Mouse (Mus musculus) kidney, embryonic 15.5 days (tissue): ENCODE data around the gene Hdac7. TPM values are rescaled to one million over a fixed set of nuclear protein-coding genes. Genes with fewer than 3 reads are reported as not detected.

Experiments used
- ATAC-seq: fragments of 200-750 bp; cut with Nextera tagmentation; replicated peaks from 2 replicates; pipeline ENCODE4 v1.8.0; 2017; ENCODE audit warnings: moderate TSS enrichment; ENCODE audit not compliant: low FRiP score
- H3K27ac ChIP-seq: fragments of 300-500 bp; sonication (generic); 2 replicates; pipeline ENCODE4 v1.5.1; 2015; ENCODE audit warnings: mild to moderate bottlenecking, inconsistent platforms
- H3K27me3 ChIP-seq: fragments of 300-500 bp; sonication (generic); 2 replicates; pipeline ENCODE4 v1.6.1; 2015; ENCODE audit warnings: inconsistent platforms
- H3K36me3 ChIP-seq: fragments of 300-500 bp; sonication (generic); 2 replicates; pipeline ENCODE4 v1.6.1; 2015; ENCODE audit warnings: inconsistent platforms
- H3K4me1 ChIP-seq: fragments of 300-500 bp; sonication (generic); 2 replicates; pipeline ENCODE4 v1.6.1; 2015; ENCODE audit warnings: inconsistent platforms
- H3K4me2 ChIP-seq: fragments of 300-500 bp; sonication (generic); 2 replicates; pipeline ENCODE4 v1.6.1; 2015; ENCODE audit warnings: moderate library complexity, mild to moderate bottlenecking, inconsistent platforms
- H3K4me3 ChIP-seq: fragments of 300-500 bp; sonication (generic); replicated peaks from 2 replicates; pipeline ENCODE4 v1.5.1; 2015; ENCODE audit warnings: mild to moderate bottlenecking, inconsistent platforms
- H3K9ac ChIP-seq: fragments of 300-500 bp; sonication (generic); 2 replicates; pipeline ENCODE4 v1.6.1; 2015; ENCODE audit warnings: mild to moderate bottlenecking, inconsistent platforms
- H3K9me3 ChIP-seq: fragments of 300-500 bp; sonication (generic); replicated peaks from 2 replicates; pipeline ENCODE4 v1.6.1; 2016; ENCODE audit warnings: inconsistent platforms
- WGBS: fragments of 180-500 bp; shearing (Covaris S2); methylation state at CpG from one replicate; pipeline ENCODE4 v1.1.7; 2015; ENCODE audit warnings: mixed read lengths; 5-methylcytosine and 5-hydroxymethylcytosine counted together
- polyA plus RNA-seq: library from polyadenylated mRNA; unstranded; fragments of >200 nt; fragmentation: Nextera tagmentation; extraction: Ambion mirVana; gene quantifications from 2 replicates; pipeline ENCODE4 v1.2.1, GENCODE M21; 2015

The Hdac7 gene
- 29.9 and 35.2 TPM in 2 replicates for polyA plus RNA-seq

DNA sequence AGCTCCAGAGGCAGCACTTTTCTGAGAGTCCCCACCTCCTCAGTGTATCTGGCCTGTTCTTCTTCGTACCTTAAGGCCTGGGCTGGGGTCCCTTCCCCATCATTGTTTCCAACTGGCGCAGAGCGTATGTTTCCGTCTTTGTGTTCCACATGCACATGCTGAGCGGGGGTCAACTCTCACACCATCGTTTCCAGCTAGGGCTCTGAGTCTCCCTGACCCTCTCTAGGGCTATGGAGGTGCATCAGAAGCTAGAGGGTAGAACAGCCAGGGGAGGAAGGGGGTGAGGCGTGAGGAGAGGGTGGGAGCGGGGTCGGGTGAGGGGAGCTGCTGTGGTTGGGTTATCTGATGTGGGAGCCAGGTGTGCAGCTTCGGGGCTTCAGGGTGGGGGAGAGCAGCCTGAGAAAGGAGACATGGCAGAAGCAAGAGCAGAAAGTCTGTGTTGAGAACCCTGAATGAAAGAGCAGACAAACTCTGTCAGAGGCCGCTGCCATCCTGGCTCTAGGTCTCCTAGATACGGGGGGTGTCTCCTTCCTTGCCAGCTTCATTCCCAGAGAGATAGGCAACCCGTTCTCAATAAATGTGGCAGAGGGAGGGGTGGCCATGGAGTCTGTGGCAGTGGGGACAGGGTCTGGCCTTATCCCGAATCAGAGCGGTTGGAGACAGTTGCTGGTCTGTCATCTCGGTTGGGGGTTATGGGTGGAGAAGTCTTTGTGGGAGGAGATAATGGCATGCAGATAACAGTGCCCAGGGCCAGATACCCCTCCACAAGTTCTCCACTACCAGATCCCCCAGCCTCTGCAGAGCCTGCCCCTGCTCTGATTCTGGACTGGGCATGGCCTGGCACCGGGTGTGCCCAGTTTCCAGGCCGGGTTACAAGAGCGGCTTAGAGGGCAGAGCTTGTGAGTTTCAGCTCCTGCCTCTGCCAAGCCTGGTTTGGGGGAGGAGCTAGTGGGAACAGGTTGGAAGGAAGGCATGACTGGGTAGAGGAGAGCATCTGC is at the start of gene Hdac7:
Gene Hdac7 (minus strand): TSS at position 466 of the 998 bp plus-strand sequence.
- H3K4me1 ChIP-seq = peaks cover 35% of the 10 kb centered on the region
- no peak within 1 kb of the TSS for H3K9ac ChIP-seq
- H3K27ac ChIP-seq = no peak within 1 kb of the TSS
- H3K4me2 ChIP-seq = no peak within 1 kb of the TSS
- no peak within 1 kb of the TSS for H3K4me3 ChIP-seq
- no peaks in the 10 kb centered on the region for H3K9me3 ChIP-seq
- H3K27me3 ChIP-seq = no peaks in the 10 kb centered on the region
- 74% methylated on average over 19 of the region's 19 CpGs for WGBS
- ATAC-seq = no peak
- H3K36me3 ChIP-seq = no peaks in the 10 kb centered on the region

DNA sequence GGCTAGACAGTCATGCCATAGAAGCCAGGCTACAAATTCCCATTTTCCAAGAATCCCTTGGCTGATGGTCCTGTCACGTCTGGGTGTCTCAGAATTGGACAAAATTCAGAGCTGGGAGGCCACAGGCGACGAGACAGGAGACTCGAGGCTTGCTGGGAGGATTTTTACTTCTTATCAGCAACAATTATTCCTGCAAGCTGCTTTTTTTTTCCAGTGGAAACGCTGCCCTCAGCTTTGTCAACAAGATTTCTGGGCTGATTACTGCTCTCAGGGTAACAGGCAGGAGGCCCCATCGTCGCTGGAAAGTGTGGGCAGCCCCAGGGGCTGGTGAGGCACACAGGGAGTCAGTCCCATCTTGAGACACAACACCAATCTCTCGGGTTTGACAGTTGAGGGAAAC is 48.2 kb upstream of the Hdac7 start:
- Histone ChIP-seq H3K27ac (no peak overlapping the region), H3K4me2 (no peak overlapping the region), H3K27me3 (no peaks in the 10 kb centered on the region), H3K4me1 (peaks cover 38% of the 10 kb centered on the region), H3K9ac (no peak overlapping the region), H3K4me3 (no peak overlapping the region), H3K9me3 (no peaks in the 10 kb centered on the region), H3K36me3 (no peaks in the 10 kb centered on the region)
- 48% methylated on average over 8 of the region's 8 CpGs for WGBS
- no peak for ATAC-seq

DNA sequence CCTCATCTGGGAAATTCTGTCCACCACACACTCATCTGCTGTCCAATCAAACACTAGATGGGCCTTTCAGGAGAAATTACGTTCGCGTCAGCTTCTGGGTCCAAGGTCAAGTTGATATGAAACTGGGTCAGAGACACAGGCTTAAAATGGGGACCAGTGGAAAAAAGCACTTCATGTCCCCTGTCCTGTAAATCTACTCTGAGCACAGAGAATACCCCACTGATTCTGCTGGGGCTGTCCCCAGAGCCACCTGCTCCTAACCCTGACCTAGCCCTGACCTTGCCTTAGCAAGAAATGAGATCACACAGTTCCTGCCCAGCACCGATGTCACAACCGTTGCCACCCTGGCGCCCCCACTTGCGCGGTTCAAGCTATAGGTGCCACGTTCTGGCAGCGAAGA is 46.1 kb upstream of the Hdac7 start:
- no peaks in the 10 kb centered on the region for H3K27me3 ChIP-seq
- H3K4me3 ChIP-seq = no peak overlapping the region
- H3K27ac ChIP-seq = no peak overlapping the region
- H3K9me3 ChIP-seq = no peaks in the 10 kb centered on the region
- peaks cover 17% of the 10 kb centered on the region for H3K4me1 ChIP-seq
- H3K36me3 ChIP-seq = no peaks in the 10 kb centered on the region
- WGBS = 91% methylated on average over 10 of the region's 10 CpGs
- no peak overlapping the region for H3K9ac ChIP-seq
- no peak for ATAC-seq
- H3K4me2 ChIP-seq = no peak overlapping the region

DNA sequence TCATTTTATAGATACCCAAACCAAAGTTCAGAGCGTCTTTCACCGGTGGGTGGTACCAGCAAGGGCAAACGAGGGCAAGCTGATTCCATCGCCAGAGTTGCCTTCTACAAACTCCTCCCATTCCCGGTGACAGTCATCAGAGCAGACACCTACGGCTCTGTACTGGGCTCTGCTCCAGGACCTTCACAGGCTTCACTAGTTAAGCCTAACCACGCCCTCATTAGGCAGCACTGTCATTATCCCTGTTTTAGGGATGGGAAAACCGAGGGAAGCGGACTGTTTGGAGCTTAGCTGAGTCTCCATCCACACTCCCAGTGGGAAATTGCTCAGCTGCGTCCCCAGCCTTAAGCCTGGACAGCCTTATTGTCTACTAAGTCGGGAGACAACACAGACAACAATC is 45.7 kb upstream of the Hdac7 start:
- H3K4me3 ChIP-seq = no peak overlapping the region
- H3K36me3 ChIP-seq = no peaks in the 10 kb centered on the region
- no peaks in the 10 kb centered on the region for H3K27me3 ChIP-seq
- H3K4me2 ChIP-seq = no peak overlapping the region
- no peak overlapping the region for H3K9ac ChIP-seq
- no peaks in the 10 kb centered on the region for H3K9me3 ChIP-seq
- H3K27ac ChIP-seq = no peak overlapping the region
- WGBS = 61% methylated on average over 11 of the region's 11 CpGs
- peaks cover 13% of the 10 kb centered on the region for H3K4me1 ChIP-seq
- ATAC-seq = no peak

DNA sequence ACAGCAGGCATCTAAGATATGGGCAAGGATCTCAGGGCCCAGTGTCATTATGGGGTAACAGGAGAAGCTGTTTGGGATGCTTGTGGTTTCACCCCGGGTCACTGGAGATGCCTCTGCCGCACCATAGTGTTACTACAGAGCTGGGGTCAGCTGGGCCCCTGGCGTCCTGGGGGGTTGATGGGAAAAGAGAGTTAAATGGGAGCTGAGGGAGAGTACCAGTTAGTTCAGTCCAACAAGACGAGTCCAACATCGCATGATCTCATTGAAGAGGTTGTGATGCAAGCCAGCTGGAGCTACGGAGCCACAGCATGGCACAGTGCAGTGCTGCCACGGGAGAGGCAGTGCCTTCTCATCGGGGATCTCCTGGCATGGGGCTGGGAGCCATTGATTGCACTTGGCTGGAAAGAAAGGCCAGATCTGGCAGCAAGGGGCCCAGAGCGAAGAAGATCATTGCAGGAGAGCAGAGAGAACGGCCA is 43.3 kb upstream of the Hdac7 start:
- Histone ChIP-seq H3K27ac (no peak overlapping the region), H3K9me3 (no peaks in the 10 kb centered on the region), H3K36me3 (no peaks in the 10 kb centered on the region), H3K4me1 (peaks cover 7% of the 10 kb centered on the region; the same call in 1 of the 2 replicates), H3K4me2 (no peak overlapping the region), H3K9ac (no peak overlapping the region), H3K27me3 (no peaks in the 10 kb centered on the region), H3K4me3 (no peak overlapping the region)
- WGBS = 73% methylated on average over 10 of the region's 10 CpGs
- no peak for ATAC-seq

DNA sequence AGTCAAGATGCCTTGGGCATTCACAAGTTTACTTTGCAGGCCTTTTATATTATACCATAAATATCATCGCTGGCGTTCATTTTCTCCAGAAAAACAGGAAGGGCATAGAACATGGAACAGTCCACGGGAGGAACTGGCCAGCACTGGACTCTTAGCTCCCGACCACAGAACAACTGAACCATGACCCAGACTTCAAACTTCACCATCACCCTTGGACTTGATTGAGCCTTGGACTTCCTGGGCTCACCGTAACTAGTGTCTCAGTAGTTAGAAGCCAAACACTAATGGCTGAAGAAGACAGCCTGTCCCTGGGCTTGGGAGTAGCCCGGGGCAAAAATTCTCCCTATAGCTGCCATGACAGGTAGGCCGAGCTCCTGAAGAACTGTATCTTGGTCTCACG is 37.1 kb upstream of the Hdac7 start:
- WGBS = 83% methylated on average over 8 of the region's 8 CpGs
- no peak overlapping the region for H3K4me2 ChIP-seq
- ATAC-seq = no peak
- H3K4me1 ChIP-seq = no peaks in the 10 kb centered on the region
- no peaks in the 10 kb centered on the region for H3K27me3 ChIP-seq
- H3K36me3 ChIP-seq = no peaks in the 10 kb centered on the region
- no peak overlapping the region for H3K4me3 ChIP-seq
- no peak overlapping the region for H3K27ac ChIP-seq
- no peaks in the 10 kb centered on the region for H3K9me3 ChIP-seq
- no peak overlapping the region for H3K9ac ChIP-seq

DNA sequence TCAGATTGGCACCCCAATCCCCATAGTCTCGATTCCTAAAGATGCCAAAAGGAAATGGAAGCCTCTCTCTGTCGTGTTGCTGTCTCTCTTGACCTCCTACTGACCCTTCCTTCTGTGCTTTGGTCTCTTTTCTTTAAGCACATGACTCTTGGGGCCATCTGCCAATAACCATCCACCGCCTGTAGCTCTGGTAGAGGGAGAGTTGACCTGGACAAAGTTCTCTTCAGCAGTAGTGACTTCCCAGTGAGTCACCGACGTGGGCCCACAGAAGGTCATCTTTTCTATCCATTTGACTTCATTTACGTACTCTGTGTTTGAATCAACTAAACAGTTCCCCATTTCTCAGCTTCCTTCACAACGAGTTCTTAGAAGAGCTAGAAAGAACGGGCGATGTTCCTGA is 36.1 kb upstream of the Hdac7 start:
- no peak for ATAC-seq
- no peak overlapping the region for H3K9ac ChIP-seq
- H3K27me3 ChIP-seq = no peaks in the 10 kb centered on the region
- no peak overlapping the region for H3K4me2 ChIP-seq
- H3K4me3 ChIP-seq = no peak overlapping the region
- H3K9me3 ChIP-seq = no peaks in the 10 kb centered on the region
- no peaks in the 10 kb centered on the region for H3K36me3 ChIP-seq
- WGBS = 81% methylated on average over 9 of the region's 9 CpGs
- no peaks in the 10 kb centered on the region for H3K4me1 ChIP-seq
- no peak overlapping the region for H3K27ac ChIP-seq

DNA sequence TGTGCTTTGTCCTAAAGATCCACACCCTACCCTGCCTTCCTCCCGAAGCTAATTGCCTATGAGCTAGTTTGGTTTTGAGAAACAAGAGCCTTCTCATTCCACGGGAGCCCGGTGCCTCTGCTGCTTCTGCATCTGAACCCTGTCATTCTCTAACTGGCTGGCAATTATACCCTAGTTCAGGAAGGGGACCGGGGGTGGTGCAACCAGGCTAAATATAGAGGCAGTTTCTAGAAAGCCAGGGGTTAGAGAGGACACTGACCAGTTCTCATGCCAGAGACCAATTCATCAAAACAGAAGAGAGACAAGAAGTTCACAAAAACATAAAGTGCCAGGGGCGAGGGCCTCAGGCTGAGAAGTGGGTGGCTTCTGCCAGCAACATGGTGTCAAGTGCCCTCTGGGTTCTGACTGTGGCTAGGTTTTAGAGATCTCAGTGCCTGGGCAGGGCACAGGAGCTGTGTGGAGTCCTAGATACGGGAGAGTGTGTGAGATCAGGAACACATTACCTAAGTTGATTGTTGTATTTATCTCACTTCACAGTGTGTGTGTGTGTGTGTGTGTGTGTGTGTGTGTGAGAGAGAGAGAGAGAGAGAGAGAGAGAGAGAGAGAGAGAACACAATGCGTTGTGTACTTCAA is 34.5 kb upstream of the Hdac7 start:
- peaks cover 3% of the 10 kb centered on the region; the same call in 1 of the 2 replicates for H3K4me1 ChIP-seq
- no peak overlapping the region for H3K4me3 ChIP-seq
- H3K27me3 ChIP-seq = no peaks in the 10 kb centered on the region
- no peak overlapping the region for H3K9ac ChIP-seq
- 50% methylated on average over 7 of the region's 7 CpGs for WGBS
- H3K9me3 ChIP-seq = no peaks in the 10 kb centered on the region
- H3K36me3 ChIP-seq = no peaks in the 10 kb centered on the region
- no peak overlapping the region for H3K4me2 ChIP-seq
- ATAC-seq = no peak
- no peak overlapping the region for H3K27ac ChIP-seq

DNA sequence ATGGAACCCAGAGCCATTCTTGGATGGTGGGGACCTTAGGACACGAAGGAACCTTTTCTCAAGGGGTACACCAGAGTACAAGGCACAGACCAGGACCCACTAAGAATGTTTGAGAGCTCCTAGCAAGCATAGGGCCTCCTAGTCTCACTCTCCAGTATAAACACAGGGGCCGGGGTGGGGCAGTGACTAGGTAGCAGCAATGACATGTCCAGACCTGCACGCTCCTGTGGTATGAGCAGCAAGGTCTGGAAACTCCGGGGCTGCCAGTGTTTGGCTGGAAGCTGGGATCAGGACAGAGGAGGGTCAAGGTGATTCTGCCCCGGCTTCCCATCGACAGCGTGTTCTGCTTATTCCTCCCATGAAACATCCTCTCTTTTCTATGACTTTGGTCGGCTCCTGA is 31.5 kb upstream of the Hdac7 start:
- 90% methylated on average over 8 of the region's 8 CpGs for WGBS
- Histone ChIP-seq H3K4me3 (no peak overlapping the region), H3K4me1 (peaks cover 7% of the 10 kb centered on the region; the same call in 1 of the 2 replicates), H3K36me3 (no peaks in the 10 kb centered on the region), H3K9ac (no peak overlapping the region), H3K9me3 (no peaks in the 10 kb centered on the region), H3K27ac (no peak overlapping the region), H3K4me2 (no peak overlapping the region), H3K27me3 (no peaks in the 10 kb centered on the region)
- no peak for ATAC-seq

DNA sequence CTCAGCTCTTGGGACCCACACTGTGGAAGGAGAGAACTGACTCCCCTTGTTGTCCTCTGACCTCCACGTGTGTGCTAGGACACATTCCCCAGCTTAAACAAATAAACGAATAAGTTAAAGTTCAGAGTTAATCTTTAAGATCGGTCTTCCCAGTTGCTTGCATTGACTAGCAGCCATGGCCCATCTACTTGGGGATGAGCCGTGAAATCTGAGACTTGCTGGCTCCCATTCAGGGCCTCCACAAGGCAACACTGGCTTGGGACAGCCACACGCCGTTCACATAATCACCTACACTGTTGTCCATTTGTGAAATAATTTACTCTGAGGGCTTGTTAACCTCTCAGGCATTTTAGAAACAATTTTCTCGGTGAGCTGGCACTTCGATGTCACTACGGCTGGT is 29.4 kb upstream of the Hdac7 start:
- Histone ChIP-seq H3K4me2 (no peak overlapping the region), H3K36me3 (no peaks in the 10 kb centered on the region), H3K9me3 (no peaks in the 10 kb centered on the region), H3K9ac (no peak overlapping the region), H3K4me3 (no peak overlapping the region), H3K27ac (no peak overlapping the region), H3K27me3 (no peaks in the 10 kb centered on the region), H3K4me1 (peaks cover 7% of the 10 kb centered on the region; the same call in 1 of the 2 replicates)
- WGBS = 42% methylated on average over 9 of the region's 9 CpGs
- peak; percentile 62; the same call in 1 of the 2 replicates for ATAC-seq

DNA sequence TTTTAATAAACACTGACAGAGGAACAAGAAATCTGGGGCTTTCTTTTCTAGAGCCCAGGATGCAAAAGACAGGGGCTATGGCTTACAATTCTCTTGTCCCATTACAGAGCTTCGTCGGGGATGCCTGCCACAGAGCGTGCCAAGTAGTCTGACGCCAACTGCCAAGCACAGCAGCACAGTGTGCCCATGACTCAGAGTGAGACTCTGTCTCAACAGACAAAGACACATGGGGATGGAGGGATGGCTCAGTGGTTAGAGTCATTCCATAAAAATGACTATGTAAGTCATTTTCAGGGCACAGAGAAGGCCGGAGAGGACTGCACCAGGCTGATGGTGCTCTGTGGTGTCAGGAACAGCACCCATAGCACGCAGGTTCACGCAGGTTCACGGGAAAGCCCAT is 27.9 kb upstream of the Hdac7 start:
- H3K4me1 ChIP-seq = peaks cover 7% of the 10 kb centered on the region; the same call in 1 of the 2 replicates
- ATAC-seq = no peak
- H3K27me3 ChIP-seq = no peaks in the 10 kb centered on the region
- 0 out of 2 replicates have a peak, but pooled peaks cover 3% of the 10 kb centered on the region for H3K36me3 ChIP-seq
- no peaks in the 10 kb centered on the region for H3K9me3 ChIP-seq
- H3K4me3 ChIP-seq = no peak overlapping the region
- WGBS = 93% methylated on average over 8 of the region's 8 CpGs
- no peak overlapping the region for H3K4me2 ChIP-seq
- H3K9ac ChIP-seq = no peak overlapping the region
- no peak overlapping the region for H3K27ac ChIP-seq
